Mouse (Mus musculus) mesoderm, embryonic 11.5 days (tissue): ENCODE measurements at regions not wholly inside any gene's neighbourhood (a gene's known extent, or its start where the extent isn't known, plus 50 kb on each side); places are given as distances from the start of the nearest gene placed in this dataset.
A peak's percentile ranks its signal among the peaks of the same experiment; 100 is the strongest.

Experiments
- DNase-seq: peaks from one replicate; pipeline ENCODE4 v3.0.0-alpha.2; 2012; ENCODE audit warnings: low read depth, low spot score

DNA sequence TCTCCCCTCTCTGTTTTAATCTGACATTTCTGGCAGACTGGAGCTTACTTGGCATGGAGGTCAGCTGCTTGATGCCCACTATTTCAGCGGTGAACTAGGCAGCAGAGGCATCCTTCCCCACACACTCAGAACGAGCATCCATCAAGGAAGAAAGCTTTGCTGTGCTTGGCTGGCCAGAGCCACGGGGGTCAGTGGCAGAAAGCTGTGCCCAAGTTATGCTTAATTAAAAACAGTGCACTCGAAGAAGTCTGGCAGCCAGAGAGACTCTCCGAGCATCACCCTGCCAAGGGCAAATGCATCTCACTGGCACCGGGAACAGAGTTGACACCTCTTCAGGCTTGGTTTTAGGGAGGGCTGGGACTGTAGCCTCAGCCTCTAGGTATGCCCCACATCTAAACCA, 168.3 kb downstream of the Gm45692 start:
- DNase-seq, result no peak

DNA sequence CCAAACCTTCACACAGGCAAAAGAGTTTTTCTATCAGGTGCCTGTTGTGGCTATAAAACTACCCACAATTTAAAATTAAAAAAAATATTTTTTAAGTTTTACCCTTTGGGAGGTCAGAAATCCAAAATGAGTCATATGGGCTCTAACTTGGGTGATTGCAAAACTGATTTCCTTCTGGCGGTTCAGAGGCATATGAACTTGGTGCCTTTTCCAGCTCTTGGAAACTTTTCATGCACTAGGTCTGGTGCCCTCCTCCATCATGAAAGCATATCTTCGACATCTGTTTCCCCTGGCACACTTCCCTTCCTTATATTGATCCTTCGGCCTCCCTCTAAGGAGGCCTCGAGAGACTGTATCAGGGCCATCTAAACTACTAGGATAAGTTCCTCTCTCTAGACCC, 168.8 kb downstream of the Gm45692 start:
- no peak for DNase-seq

DNA sequence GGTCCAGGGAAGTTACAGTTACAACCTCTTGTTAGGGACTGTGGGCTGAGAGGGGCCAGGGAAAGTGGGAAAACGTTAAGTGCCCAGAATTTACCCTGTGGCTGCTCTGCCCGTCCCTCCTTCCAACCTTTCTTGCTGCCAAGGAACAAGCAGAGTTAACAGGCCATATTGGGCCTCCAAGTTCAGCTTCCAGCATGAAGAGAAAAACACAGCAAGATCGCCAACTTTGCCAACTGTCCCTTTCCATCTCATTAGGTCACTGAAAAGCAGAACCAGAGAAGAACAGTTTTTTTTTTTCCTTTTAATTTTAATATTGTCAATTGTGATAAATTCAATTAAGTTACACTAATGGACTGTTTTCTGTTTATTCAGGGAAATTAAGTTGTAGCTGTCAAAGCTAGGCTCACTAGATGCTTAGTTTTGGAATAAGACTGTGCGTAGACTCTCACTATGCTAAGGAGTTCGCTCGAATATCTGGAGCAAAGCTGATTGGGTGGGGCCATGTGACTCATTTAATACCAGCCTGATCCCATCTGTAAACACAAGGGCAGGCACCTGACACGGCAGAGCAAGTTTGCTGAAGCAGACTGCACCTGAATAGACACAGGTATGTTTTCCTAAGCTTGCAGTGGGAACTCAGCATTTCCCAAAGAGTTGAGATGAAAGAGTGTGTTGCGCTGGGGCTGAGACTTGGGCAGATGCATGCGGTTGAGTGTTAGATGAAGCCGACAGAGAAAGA, 178.9 kb downstream of the Gm45692 start:
- no peak for DNase-seq

DNA sequence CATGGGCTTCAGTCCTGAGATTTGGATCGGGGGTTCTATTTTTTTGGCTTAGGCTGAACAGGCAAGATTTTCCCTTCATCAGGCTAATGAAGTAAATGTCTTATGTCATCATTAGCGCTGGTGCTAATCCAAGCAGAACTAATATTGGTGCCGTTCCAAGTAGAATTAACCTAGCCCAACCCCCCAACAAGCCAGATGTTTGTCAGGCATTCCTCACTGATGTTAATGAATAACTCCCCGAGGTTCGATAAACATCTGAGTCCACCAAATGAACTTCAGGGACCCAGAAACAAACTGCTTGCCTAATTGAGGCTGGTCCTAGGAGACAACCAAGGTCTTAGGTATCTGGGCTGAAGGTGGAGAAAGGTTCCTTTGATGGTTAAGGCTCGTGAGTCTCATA, 180.9 kb downstream of the Gm45692 start:
- no peak for DNase-seq

DNA sequence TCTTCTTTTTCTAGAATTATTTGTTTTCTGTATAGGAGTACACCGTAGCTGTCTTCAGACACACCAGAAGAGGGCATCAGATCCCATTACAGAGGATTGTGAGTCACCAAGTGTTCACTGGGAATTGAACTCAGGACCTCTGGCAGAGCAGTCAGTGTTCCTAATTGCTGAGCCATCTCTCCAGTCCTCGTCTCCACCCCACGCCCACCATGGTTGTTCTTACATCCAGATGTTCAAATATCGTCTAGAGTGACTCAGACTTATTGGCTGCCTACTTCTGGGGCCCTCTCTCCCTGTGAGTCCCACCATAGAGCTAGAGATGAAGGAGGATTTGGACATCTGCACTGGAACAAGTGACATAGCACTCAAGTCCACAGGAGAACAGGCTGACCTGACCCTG, 182.6 kb downstream of the Gm45692 start:
- DNase-seq, result no peak

DNA sequence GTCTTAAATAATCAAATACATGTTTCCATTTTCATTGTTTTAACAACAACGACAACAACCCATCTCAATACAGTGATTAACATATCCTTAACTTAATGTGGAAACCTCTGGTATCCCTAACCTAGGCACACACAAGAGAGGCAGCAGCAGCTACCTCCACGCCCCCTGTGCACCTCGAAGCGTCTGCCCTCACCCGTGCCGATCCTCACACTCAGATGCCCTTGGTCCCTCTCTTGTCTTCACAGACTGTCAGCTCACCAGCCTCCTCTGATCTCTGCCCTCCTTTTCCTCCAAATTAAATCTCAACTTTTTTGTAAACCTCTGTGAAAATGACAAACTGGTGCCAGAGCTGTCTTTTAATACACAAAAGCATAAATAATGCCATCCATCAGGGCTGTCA, 185.2 kb downstream of the Gm45692 start:
- DNase-seq, result no peak

DNA sequence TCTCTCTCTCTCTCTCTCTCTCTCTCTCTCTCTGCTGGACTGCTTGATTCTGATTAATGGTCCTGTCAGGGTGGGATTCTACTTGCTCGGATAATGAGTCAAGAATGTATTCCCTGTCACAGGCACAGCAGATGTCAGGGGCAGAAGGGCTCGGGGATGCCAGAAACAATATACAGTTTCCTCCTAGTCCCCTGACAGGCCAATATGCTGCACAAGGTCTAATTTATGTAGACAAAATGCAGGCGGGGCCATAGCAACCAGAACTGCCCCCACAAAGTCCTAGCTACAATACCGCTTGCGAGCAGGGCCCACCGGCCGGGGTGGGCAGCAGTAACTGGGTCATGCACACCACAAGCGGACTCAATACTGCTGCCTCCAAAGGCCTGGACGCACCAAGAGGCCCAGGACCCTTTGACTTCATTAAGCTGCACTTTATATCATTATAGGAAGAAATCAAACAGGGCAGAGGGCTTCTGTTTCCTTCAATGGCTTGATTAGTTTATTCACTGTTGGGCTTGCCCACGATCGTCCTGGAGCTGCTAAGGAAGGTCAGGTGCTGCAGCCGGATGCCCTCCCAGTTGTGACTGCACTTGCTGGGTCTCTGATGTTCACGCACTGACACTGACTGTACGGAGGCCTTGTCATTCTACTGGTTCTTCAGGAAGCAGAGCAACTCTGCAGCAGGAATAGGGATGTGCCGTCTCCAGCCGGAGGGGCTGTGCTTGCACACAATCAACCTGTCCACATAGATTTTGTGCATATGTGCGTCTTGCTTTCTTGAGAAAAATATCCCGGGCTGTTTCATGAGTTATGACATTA, 185.9 kb downstream of the Gm45692 start:
- DNase-seq, result peak; percentile 87

DNA sequence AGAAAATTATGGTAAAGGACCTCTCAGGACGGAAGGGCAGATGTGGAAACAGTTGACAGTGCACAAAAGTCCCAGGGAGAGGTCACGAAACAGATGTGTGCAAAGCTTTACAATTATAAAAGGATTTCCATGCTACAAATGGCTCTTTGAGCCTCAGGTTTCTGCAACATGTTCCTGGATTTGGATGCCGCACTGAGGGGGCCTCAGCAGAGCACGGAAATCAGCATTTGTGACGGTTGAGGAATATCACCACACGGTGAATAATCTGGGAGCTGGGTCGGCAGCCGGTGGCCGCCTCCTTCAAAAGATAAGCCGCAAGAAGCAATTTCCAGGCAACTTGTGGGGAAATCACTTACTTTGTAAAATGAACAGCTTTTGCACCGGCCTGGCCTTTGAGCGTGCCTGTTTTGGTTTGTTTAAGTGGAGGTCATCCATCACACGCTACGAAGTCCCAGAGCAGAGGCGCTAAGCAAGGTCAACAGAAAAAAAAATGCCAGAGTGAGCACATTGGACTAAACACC, 188.8 kb downstream of the Gm45692 start:
- DNase-seq, result peak; percentile 71

DNA sequence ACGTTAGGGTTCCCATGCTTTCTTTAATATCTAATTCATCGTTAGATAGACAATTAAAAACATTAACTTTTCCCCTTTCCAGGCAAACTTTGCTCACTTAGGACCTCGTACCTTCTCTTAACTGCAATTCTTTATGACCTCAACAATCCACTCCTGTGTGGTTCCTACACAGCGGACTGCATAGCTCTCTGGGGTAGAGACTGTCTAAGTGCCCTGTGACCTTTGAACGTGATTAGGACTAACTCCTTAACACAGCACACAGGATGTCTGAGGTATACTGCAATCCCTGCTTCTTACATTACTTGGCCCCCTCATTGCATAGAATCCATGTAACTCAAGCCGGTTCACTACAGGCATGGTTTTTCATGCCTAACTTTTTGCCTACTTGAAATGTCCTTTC, 190.4 kb downstream of the Gm45692 start:
- DNase-seq, result no peak

DNA sequence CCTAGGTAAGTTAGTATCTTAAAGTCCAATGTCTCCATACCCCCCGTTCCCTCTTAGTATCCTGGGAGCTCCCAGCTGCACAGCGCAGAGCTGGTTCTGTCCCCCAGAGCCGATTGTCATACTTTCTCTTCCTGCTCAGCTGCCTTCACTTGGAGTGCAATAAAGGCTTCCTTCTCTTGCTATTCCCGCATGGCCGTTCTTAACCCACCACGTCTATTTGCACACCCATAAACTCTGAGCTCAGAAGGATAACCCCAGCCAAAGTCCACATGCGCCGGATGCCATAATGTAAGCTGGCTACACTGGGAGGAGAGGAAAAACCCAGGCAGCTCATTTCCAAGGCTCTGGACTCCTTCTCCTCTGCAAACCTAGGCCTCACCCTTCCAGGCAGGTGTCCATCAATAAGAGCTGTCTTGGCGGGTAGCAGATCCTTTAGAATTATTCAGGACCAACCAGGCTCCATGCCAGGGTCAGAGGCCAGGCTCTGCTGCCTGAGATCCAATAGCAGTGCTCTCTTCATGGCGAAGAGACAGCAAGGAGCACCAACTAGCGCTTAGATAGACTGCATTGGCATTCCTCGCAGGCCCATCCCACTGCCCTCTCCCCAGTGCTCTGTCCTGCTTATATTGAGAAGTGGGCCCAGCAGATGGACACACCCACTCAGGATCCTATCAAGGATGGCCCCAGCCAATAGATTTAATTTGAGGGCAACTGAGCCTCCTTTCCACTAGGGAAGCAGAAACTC, 204.4 kb downstream of the Gm45692 start:
- no peak for DNase-seq

DNA sequence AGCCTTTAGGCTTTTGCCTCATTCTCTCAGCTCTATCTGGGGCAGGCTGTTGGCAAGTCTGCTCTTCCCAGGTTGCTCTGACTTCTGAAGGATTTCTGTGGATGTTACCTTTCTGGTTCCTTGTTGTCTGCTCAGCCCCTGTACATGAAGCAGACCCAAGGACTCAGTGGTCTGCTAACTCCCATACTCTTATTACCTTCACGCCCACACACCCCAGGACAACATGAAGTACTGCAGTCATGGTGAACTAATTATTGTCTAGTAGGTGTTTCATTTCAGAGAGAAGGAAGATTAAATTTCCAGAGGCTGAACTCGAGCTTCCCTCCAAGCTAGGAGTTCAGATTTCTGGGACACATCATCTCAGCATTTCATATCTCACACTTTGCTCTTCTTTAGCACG, 205.3 kb downstream of the Gm45692 start:
- DNase-seq, result no peak

DNA sequence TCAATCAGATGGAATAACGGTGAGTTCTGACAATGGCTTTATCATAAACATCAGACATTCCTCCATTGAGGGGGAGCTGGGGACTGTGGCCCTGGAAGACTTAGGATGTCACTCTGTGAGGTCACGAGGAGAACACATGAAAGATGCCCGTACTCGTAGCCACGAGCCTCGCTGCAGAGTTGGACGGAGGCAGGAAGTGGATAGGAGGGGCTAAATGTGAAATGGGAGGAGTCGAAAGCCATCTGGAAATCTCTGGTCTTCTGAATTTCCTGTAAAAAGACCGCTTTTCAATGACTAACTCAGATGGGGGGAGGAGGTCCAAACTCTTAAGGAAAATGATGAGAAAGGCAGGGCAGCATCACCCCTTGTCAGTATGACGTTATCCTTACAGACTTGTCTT, 210.5 kb downstream of the Gm45692 start:
- DNase-seq, result no peak

DNA sequence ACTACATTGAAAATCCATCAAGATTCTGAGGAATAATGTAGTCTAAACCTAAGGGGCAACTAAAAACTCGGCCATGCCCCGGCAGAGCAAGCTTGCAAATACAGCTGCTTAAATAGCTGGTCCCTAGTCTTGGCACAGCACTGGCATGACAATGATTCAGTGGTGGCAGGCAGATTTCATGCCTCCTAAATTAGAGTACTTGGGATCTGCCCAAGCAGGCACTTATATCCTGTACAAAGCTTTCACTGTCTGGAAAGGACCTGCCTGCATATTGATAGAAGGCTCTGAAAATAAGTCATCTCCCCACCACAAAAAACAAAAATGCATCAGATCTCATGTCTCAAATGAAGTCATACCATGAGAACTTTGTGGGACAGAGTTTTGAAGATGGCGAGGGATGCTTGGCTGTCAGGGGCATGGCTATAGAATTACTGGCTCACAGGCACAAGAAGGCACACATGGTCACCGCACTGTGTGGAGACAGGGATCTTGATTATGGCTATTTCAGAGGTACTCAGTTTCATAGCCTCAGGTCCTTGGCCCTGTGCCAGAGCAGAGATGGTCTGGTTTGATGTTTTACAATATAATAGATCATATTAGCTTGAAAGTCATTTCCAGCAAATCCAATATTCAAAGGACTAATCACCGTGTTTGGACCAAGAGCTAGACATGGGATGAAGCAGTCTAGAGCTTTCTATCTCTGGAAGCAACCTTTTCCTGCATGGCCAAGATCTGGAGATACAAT, 217.7 kb downstream of the Gm45692 start:
- no peak for DNase-seq

DNA sequence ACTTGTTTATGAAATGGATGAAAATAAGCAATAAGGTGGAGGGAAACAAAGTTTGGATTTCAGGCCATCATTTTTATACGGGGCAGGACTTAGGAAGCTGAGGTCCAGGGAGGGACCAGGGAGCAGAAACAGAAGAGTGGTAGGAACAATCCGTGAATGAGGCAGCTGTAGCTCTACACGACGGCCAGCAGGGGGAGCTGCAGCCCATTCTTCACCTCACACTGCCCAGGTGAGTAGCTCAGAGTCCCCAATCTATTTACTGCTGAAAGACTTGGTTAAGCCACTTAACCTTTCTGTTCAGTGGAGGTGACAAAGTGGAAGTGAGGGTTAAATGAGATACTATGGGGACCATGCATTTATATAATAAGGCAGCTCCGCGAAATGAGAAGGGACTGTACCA, 225.7 kb downstream of the Gm45692 start:
- DNase-seq, result peak; percentile 73

DNA sequence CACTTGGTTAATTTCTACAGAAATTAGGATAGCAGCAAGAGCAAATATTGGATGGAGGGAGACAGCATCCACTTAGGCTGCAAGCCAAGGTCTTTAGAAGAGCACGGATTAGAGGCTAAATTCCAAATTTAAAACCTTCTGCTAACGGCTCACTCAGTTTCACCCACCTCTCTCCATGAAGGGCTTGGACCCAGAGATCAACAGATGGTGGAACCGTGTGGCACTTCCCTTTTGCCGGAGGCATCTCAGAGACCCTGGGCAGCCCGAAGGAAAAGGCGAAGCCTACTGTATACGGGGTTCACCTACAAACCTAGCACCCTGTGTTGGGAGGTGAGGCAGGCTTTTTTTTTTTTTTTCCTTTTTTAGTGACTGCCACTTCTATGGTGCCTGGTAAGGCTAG, 229.9 kb downstream of the Gm45692 start:
- no peak for DNase-seq

DNA sequence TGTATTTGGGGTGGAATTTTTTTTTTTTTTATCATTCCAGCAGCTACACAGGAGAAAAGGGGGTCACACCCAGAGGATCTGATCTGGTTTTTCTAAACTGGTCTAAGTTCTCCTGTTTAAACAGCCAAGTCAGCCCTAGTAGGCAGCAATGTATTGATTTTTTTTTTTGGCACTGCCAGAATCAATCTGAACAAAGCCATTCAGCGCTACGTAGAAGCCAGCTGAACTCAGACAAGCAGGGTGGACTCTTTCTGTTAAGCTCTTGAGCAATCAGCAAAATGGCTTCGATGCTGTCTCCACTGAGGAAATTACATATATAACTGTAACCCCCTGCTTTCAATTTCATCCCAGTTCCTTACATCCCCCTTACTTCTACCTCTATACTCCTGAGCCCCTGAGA, 230.5 kb downstream of the Gm45692 start:
- no peak for DNase-seq

DNA sequence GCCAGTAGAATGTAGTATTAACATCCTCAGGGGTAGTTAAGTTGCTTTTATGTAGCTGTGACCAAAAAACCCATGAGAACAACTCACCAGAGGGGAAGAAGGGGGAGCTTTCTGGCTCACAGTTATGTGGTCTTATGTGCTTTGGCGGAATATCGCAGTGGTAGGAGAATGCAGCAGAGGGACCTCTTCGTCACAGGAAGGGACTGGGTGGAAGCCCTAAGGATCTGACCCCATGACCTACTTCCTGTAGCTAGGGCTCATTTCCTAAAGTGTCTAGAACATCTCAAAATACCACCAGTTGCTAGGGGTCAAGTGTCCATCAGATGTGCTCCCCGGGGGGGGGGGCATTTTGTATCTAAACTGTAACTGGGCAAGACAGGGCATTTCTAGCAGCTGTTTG, 231.3 kb downstream of the Gm45692 start:
- no peak for DNase-seq

DNA sequence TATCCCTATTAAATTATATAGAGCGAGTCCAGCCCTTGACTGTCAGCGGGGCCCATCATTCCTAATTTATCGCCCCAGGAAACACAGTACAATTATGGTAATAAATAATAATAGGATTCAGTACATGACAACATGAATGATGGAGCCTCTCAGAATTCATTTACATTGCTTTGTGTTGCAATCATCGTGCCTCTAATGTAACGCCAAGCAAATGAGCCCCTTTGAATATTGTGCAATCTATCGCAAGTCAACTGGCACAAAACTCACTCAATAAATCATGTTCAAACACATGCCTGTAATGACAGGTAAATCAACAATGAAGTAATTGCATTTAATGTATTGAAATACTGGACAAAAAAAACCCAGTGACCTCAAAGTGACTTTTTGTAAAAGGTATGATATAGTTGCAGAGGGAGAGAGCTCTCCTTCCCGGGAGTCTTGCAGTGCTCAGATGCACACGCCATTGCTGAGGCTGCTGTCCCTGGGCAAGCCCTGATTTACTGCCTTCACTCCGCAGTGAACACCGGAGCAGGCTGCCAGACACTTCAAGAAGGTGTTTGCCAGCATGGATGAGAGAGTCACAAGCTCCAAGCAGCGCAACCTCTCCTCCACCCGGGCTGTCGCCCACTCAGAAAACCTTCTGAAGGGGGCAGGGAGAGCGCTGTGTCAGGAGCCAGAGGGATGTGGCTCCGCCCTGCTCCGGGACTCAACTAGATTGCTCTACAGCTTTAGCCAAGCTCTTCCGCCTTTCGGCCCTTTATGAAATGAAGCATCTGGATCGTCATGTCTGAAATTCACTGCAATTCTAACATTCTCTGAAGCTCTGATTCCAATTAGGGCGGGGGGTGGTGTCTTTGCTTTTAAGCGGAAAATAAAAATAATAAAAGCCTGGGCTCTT, 232.6 kb downstream of the Gm45692 start:
- DNase-seq, result peak; percentile 62

DNA sequence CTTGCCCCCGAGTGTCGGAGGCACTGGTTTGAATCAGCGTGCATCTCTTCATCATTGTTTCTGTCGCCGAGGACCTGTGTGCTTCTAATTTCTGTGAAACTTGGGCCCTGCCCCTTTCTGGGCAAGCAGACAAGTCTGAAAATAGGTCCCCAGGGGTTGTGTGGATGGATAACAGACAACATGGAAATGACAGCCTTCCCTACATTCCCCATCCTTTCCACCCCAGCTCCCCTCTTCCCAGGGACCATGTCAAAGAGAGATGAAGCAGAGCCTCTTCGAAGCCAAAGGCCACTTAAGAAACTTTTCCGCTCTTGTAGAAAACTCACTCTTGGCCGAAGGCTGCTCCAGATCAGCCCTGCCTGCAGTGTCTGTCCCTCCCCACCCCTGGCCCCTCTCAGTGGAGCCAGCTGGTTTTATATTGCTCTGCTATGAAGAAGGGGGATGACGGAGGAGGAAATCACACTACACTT, 233.2 kb downstream of the Gm45692 start:
- peak; percentile 66 for DNase-seq

DNA sequence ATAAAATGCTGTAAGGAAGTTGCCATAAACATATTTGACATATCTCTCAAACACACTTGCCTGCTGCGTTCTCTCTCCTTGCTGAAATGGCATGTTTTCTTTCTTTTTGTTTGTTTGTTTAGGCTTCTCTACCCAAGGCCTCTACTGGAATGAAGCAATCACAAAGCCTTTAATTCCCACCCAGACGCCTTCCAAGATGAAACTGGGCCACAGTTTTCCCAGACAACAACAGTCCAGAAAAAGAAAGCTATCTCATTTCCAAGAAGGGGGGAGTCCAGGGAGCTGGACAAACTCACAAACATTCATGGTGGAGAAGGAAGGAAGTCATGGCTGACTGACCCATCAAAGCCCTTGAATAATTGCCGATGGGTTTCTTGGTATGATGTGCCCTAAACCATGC, 234.1 kb downstream of the Gm45692 start:
- DNase-seq, result no peak
